Mouse (Mus musculus) embryonic facial prominence, embryonic 14.5 days (tissue): Measurements from ENCODE around the gene Mip. TPM values are rescaled to one million over a fixed set of nuclear protein-coding genes. Genes with fewer than 3 reads are reported as not detected.
"Not testable (repeated sequence)": the region's sequence is repeated elsewhere in the genome, so short reads cannot be mapped to it uniquely, and the experiment has no call there.

Experiments used
- ATAC-seq: fragments of 200-750 bp; cut with Nextera tagmentation; 2 replicates; pipeline ENCODE4 v1.8.0; 2017; ENCODE audit warnings: low read depth, moderate number of reproducible peaks, moderate TSS enrichment
- DNase-seq: peaks from one replicate; pipeline ENCODE4 v3.0.0-alpha.2; 2015; ENCODE audit warnings: low spot score
- H3K27ac ChIP-seq: fragments of 300-500 bp; sonication (generic); replicated peaks from 2 replicates; pipeline ENCODE4 v1.5.1; 2014; ENCODE audit warnings: low read depth, mild to moderate bottlenecking, low read length, moderate library complexity
- H3K27me3 ChIP-seq: fragments of 300-500 bp; sonication (generic); replicated peaks from 2 replicates; pipeline ENCODE4 v1.6.1; 2014; ENCODE audit warnings: low read length; ENCODE audit not compliant: control insufficient read depth, insufficient read depth
- H3K36me3 ChIP-seq: fragments of 300-500 bp; sonication (generic); 2 replicates; pipeline ENCODE4 v1.6.1; 2014; ENCODE audit warnings: low read length, mixed read lengths; ENCODE audit not compliant: control insufficient read depth, insufficient read depth
- H3K4me1 ChIP-seq: fragments of 300-500 bp; sonication (generic); 2 replicates; pipeline ENCODE4 v1.6.1; 2014; ENCODE audit warnings: antibody characterized with exemption, low read length; ENCODE audit not compliant: control insufficient read depth, insufficient read depth
- H3K4me2 ChIP-seq: fragments of 300-500 bp; sonication (generic); 2 replicates; pipeline ENCODE4 v1.6.1; 2014; ENCODE audit warnings: low read depth, mild to moderate bottlenecking, low read length, moderate library complexity, mixed read lengths
- H3K4me3 ChIP-seq: fragments of 300-500 bp; sonication (generic); 2 replicates; pipeline ENCODE4 v1.5.1; 2014; ENCODE audit warnings: low read depth, mild to moderate bottlenecking, low read length
- H3K9ac ChIP-seq: fragments of 300-500 bp; sonication (generic); 2 replicates; pipeline ENCODE4 v1.6.1; 2014; ENCODE audit warnings: low read depth, mild to moderate bottlenecking, low read length, moderate library complexity, mixed read lengths
- H3K9me3 ChIP-seq: fragments of 300-500 bp; sonication (generic); 2 replicates; pipeline ENCODE4 v1.6.1; 2016; ENCODE audit warnings: low read length; ENCODE audit not compliant: control insufficient read depth
- WGBS: fragments of 180-500 bp; shearing (Covaris S2); extraction: QIAGEN DNeasy Blood & Tissue Kit; methylation state at CpG from one replicate; pipeline ENCODE4 v1.1.7; 2014; 5-methylcytosine and 5-hydroxymethylcytosine counted together
- polyA plus RNA-seq: library from polyadenylated mRNA; unstranded; fragments of >200 nt; fragmentation: Nextera tagmentation; extraction: Ambion mirVana; gene quantifications from 2 replicates; pipeline ENCODE4 v1.2.1, GENCODE M21; 2014

Mip gene
- polyA plus RNA-seq, 1 experiment from 2014 or later, result 0.15 TPM

DNA sequence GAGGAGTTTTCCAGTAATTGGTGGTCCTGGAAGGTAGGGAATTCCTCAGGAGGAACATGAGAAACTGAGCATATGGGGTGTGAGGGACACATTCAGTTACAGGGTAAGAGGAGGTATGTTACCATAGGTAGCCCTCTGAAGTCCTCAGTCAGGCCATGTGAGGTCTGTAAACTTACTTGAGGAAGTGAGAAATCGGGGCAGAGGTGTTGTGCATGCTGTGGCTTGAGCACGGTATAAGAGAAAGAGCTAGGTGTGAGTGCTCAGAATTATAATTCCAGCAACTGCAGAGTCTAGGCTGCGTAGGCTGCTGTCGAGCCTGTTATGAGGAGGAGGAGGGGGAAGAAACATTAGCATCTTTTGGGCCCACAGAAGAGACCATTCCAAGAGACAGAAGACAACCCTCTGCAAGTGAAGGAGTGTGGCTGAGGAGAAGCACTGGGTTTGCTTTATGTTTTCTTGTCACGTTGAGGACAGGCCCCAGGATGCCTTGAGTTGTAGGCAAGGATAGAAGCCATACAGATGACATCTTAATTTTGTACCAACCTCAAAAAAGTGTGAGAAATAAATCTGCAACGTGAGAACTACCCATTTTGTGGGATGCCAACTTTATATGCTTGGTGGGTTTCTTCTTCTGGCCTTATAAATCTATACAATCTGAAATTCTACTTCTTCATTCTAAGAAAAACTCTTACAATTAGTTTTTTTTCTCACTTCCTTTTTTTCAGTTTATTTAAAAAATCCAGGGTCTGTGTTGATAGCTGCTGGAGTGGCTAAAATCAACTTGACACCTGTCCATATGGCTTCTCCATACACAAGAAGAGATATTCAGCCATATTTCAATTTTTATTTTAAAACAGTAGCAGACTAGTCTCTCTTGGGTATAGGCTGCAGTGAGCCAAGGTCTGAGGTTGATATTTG, 38.0 kb downstream of the Mip start:
- ATAC-seq (no peak), DNase-seq (no peak)
- no peak overlapping the region for H3K4me2 ChIP-seq
- no peak overlapping the region for H3K27ac ChIP-seq
- 74% methylated on average over 6 of the region's 6 CpGs for WGBS
- H3K4me1 ChIP-seq, result no peaks in the 10 kb centered on the region
- H3K27me3 ChIP-seq, result no peaks in the 10 kb centered on the region
- H3K4me3 ChIP-seq, result no peak overlapping the region
- H3K9me3 ChIP-seq, result no peaks in the 10 kb centered on the region
- H3K36me3 ChIP-seq, result no peaks in the 10 kb centered on the region
- H3K9ac ChIP-seq, result no peak overlapping the region

DNA sequence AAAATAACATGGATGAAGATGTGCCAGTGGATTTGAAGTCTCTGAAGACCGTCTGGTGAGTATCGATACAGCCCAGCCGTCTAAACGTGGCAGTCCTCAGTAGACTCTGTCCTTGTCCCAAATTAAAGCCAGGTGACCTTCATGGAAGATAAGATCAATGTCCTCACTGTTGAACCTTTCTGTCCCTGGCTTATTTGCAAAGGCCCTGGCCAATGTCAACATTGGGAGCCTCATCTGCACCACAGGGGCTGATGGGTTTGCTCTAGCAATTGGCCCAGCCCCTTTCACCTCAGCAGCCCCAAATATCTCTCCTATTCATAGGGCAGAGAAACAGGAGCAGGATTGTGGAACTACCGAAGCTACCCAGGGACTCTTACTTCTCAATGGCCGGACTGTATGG, 42.7 kb downstream of the Mip start, which contains the start of gene Apof:
Gene Apof, plus strand, starts transcription at position 301 of the 400 bp plus-strand sequence.
- no peak within 1 kb of the TSS for H3K27ac ChIP-seq
- no peak within 1 kb of the TSS for H3K4me2 ChIP-seq
- WGBS, result 58% methylated on average over 6 of the region's 6 CpGs
- H3K27me3 ChIP-seq, result no peaks in the 10 kb centered on the region
- H3K4me3 ChIP-seq, result no peak within 1 kb of the TSS
- H3K36me3 ChIP-seq, result no peaks in the 10 kb centered on the region
- no peaks in the 10 kb centered on the region for H3K4me1 ChIP-seq
- H3K9me3 ChIP-seq, result no peaks in the 10 kb centered on the region
- ATAC-seq, result no peak
- DNase-seq, result no peak
- H3K9ac ChIP-seq, result no peak within 1 kb of the TSS

GRCm38 (mm10) chr10:128269206-128269910, 43.7 kb downstream of the Mip start:
- Histone ChIP-seq H3K9me3 (no peaks in the 10 kb centered on the region), H3K27ac (no peak overlapping the region), H3K36me3 (no peaks in the 10 kb centered on the region), H3K4me3 (no peak overlapping the region), H3K27me3 (no peaks in the 10 kb centered on the region), H3K4me2 (peak overlapping the region; percentile 73; the same call in 1 of the 2 replicates), H3K9ac (no peak overlapping the region), H3K4me1 (no peaks in the 10 kb centered on the region)
- WGBS, result 90% methylated on average over 16 of the region's 16 CpGs
- DNase-seq (no peak), ATAC-seq (no peak)

GRCm38 (mm10) chr10:128270287-128270841, 44.7 kb downstream of the Mip start, which contains the start of gene Stat2:
Gene Stat2 (plus strand): TSS chr10:128270559.
- H3K9me3 ChIP-seq, result no peaks in the 10 kb centered on the region
- peak within 1 kb of the TSS; percentile 73 for H3K4me2 ChIP-seq
- H3K9ac ChIP-seq, result peak within 1 kb of the TSS; percentile 76
- H3K27me3 ChIP-seq, result no peaks in the 10 kb centered on the region
- WGBS, result under 1% methylated on average over 35 of the region's 43 CpGs
- H3K4me1 ChIP-seq, result no peaks in the 10 kb centered on the region
- peak within 1 kb of the TSS; percentile 74 for H3K27ac ChIP-seq
- DNase-seq, result peak; percentile 99
- H3K36me3 ChIP-seq, result no peaks in the 10 kb centered on the region
- H3K4me3 ChIP-seq, result peak within 1 kb of the TSS; percentile 82
- ATAC-seq, result peak; percentile 99

DNA sequence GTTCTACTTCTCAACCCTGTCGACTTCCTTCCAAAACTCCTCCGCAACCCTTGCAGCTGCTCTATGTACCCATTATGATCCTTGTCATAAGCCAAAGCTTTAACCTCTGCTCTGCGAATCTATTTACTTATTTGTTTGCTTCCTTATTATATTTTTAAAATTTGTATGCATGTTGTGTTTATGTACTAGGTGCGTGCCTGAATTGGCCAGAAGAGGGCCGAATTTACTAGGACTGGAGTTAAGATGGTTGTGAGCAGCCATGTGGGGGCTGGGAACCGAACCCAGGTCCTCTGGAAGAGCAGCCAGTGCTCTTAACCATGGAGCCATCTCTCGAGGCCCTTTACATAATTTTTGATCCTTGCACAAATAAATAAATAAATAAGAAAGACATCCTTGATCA, 45.2 kb downstream of the Mip start:
- Histone ChIP-seq H3K9ac (peak overlapping the region; percentile 76), H3K9me3 (no peaks in the 10 kb centered on the region), H3K4me3 (peak overlapping the region; percentile 82), H3K36me3 (no peaks in the 10 kb centered on the region), H3K27ac (peak overlapping the region; percentile 74; the same call in 1 of the 2 replicates), H3K27me3 (no peaks in the 10 kb centered on the region), H3K4me1 (no peaks in the 10 kb centered on the region), H3K4me2 (peak overlapping the region; percentile 73)
- ATAC-seq, result no peak
- DNase-seq, result no peak
- 40% methylated on average over 7 of the region's 7 CpGs for WGBS

GRCm38 (mm10) chr10:128271883-128272282, 46.2 kb downstream of the Mip start:
- no peak overlapping the region for H3K4me2 ChIP-seq
- DNase-seq, result no peak
- H3K4me1 ChIP-seq, result no peaks in the 10 kb centered on the region
- no peak overlapping the region for H3K9ac ChIP-seq
- no peak overlapping the region for H3K27ac ChIP-seq
- H3K36me3 ChIP-seq, result peaks cover 6% of the 10 kb centered on the region; the same call in 1 of the 2 replicates
- ATAC-seq, result no peak
- no peak overlapping the region for H3K4me3 ChIP-seq
- H3K9me3 ChIP-seq, result no peaks in the 10 kb centered on the region
- WGBS, result 66% methylated on average over 2 of the region's 2 CpGs
- H3K27me3 ChIP-seq, result no peaks in the 10 kb centered on the region

- not testable (repeated sequence) for H3K4me2 ChIP-seq, H3K4me3 ChIP-seq, H3K9ac ChIP-seq, ATAC-seq, H3K9me3 ChIP-seq, H3K27me3 ChIP-seq, DNase-seq, H3K27ac ChIP-seq, H3K4me1 ChIP-seq
- H3K36me3 ChIP-seq, result peaks cover 12% of the 10 kb centered on the region; the same call in 1 of the 2 replicates
- WGBS, result 92% methylated on average over 4 of the region's 7 CpGs
Observed at GRCm38 (mm10) chr10:128272819-128273439, 47.3 kb downstream of the Mip start.

DNA sequence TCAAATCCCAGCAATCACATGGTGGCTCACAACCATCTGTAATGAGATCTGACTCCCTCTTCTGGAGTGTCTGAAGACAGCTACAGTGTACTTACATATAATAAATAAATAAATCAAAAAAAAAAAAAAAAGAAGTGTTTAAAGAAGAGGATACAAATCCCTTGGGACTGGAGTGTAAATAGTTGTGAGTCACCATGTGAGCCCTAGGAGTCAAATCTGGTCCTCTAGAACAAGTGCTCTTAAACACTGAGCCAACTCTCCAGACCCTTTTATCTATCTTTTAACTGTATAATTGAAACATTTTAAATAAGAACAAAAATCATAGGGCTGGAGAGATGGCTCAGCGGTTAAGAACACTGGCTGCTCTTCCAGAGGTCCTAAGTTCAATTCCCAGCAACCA, 49.7 kb downstream of the Mip start:
- not testable (repeated sequence) for H3K4me2 ChIP-seq, DNase-seq, ATAC-seq, H3K9me3 ChIP-seq, H3K4me1 ChIP-seq, H3K9ac ChIP-seq, H3K27me3 ChIP-seq, H3K27ac ChIP-seq, H3K4me3 ChIP-seq
- 85% methylated on average over 1 of the region's 1 CpGs for WGBS
- H3K36me3 ChIP-seq, result peaks cover 21% of the 10 kb centered on the region
